Mouse (Mus musculus): ENCODE measurements around the gene Myh6. TPM values are rescaled to one million over a fixed set of nuclear protein-coding genes. Genes with fewer than 3 reads are reported as not detected.
"Not testable (repeated sequence)": the region's sequence is repeated elsewhere in the genome, so short reads cannot be mapped to it uniquely, and the experiment has no call there.

The Myh6 gene
- total RNA-seq, 2 experiments from 2014 or later = 42.1 to 200 TPM

GRCm38 (mm10) chr14:54956533-54956932 is 10.2 kb downstream of the Myh6 start:
- DNase-seq = no peak

GRCm38 (mm10) chr14:54955481-54955880 is 11.2 kb downstream of the Myh6 start:
- DNase-seq = no peak

- no peak for DNase-seq
Measured at GRCm38 (mm10) chr14:54954474-54954873, 12.3 kb downstream of the Myh6 start.

DNA sequence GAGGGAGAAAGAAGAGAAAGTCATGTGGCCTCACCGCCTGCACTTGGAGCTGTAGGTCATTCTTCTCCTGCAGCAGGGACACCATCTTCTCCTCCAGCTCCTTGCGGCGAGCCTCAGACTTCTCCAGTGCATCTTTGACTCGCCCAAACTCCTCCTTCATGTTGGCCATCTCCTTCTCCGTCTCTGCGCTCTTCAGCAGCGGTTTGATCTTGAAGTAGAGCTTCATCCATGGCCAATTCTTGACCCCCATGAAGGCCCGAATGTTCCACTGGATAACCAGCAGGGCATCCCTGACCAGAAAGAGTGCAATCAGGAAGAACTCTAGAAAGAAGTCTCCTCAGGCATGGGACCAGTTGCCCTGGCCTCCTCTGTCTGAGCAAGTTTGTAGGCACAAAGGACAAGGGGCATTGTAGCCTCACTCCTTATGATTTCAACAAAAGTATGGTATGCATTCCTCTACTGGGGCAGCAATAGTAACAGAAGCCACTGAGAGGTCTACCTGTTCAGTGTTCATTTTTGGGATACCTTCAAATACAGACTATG is 13.0 kb downstream of the Myh6 start:
- DNase-seq = no peak

DNA sequence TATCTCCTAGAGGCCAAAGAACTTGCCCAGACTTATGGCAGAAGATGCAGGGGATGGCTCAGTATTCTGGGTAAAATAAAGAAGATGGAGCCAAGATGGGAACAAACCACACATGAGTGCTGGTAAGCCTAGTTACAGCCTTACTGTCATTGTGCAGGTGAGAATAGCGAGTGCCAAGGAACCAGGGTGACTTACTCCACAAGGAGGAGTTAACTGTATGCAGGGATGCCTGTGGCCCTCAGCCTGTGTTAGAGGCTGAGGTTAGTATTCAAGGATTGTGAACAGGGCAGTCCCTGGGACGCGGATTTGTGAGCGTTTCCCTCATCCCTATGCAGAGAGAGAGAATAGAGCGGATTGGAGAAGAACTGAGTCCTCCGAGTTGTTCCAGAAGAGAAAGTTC is 15.1 kb downstream of the Myh6 start:
- DNase-seq = no peak

GRCm38 (mm10) chr14:54950493-54950892 is 16.2 kb downstream of the Myh6 start:
- no peak for DNase-seq

GRCm38 (mm10) chr14:54948781-54949180 is 17.9 kb downstream of the Myh6 start:
- DNase-seq = no peak

GRCm38 (mm10) chr14:54947008-54947407 is 19.7 kb downstream of the Myh6 start:
- not testable (repeated sequence) for DNase-seq

GRCm38 (mm10) chr14:54945975-54946704 is 20.6 kb downstream of the Myh6 start:
- DNase-seq = no peak

GRCm38 (mm10) chr14:54944939-54945338 is 21.8 kb downstream of the Myh6 start:
- DNase-seq = no peak

- DNase-seq = no peak
Measured at GRCm38 (mm10) chr14:54943971-54944370, 22.8 kb downstream of the Myh6 start.

- no peak for DNase-seq
Measured at GRCm38 (mm10) chr14:54942479-54942878, 24.2 kb downstream of the Myh6 start.

GRCm38 (mm10) chr14:54941024-54941978 is 25.4 kb downstream of the Myh6 start:
- DNase-seq = no peak

GRCm38 (mm10) chr14:54940176-54940530 is 26.6 kb downstream of the Myh6 start:
- no peak for DNase-seq

DNA sequence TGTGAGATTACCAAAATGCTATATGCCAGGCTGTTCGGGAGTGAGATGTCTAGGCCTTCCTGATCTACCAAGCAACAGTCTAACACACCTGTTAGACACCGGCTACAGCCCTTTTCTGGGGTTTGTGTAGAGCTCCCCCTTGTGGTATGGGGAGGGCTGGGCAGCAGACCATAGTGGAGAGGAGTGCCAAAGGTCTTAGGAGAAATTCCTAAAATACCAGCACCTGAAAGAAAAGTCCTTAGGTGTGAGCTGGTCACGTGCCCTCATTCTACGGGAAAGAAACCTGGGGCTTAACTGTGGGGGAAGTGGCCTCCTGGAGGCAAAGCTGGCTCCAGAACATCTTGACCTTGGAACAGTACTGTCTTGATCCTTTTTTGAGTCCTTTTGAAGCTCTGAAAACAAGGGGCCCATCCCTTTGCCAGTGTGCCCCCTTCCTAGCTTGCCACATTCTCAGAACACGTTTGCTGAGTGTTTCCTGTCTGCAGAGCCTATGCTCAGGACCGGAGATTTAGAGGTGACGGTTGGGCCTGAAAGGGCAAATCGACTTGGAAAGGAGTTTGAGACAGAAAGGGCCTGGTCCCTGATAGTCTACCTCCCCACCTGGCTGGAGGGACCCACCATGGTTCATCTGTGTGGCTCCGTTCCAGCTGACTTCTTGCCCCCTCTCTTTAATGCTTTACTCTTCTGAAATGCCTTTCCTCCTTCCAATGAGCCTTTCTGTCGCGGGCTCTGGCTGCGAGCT is 27.1 kb downstream of the Myh6 start:
- peak; percentile 50 for DNase-seq

DNA sequence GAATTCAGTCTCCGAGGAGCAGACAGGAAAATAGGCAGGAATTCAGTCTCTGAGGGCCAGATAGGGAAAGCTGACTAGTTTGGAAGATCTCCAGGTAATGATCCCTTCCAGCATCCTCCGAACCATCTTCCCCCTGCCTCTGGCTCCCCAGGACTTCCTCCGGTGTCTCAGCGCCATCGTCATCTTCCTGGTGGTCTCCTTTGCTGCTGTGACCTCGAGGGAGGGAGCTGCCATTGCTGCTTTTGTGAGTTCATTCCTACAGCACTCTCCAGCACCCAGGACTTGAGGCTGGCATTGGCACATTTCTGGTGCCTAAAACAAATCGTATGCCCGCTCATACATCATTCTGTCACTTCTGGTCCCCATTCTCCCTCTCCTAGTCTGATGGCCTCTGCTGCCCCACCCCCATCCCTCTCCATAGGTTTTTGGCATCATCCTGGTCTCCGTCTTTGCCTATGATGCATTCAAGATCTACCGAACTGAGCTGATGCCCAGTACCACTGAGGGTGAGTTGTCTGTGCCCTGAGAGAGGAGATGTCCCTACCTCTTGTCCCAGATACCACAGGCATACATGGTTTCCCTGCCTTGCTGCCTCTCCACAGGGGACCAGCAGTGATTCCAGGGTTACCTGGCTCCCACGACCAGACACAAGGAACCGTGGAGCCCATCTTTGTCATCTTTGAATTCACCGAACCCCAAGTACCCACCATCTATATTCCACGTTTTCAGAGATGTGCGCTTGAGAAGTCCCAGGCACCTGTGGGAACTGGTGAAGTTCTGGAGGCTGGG is 28.1 kb downstream of the Myh6 start:
- no peak for DNase-seq

DNA sequence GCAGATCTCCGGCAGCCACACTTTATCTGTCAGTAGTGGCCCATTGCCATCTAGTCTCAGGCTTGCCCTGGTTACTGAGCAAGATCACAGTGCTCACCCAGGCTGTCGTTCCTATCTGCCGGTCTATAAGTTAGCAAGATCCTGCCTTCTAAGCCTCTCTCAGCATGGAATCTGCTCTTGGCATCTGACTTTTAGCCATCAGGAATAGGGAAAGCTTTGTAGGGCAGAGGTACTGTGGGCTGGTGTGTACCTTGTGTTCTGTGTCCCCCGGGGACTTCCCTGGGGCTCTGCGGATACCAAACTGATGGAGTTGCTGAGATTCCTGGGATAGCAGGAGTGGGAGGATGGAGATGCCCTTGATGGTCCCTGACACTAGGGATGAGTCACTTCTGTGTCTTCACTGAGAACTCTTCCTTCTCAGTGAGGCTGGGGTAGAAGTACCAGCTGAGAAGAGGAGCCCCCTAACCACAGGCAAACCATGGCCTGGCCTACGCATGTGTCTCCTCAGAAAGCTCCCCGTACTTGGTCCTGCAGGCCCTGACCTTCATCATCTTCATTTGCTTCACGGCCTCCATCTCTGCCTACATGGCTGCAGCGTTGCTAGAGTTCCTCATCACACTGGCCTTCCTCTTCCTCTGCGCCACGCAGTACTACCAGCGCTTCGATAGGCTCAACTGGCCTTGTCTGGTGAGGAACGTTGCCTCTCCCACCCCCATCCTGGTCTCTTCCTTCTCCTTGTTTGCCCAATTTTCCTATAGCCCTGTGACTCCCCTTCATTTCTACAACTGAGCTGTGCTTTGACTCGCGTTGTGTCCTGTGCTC is 29.2 kb downstream of the Myh6 start:
- DNase-seq = no peak

DNA sequence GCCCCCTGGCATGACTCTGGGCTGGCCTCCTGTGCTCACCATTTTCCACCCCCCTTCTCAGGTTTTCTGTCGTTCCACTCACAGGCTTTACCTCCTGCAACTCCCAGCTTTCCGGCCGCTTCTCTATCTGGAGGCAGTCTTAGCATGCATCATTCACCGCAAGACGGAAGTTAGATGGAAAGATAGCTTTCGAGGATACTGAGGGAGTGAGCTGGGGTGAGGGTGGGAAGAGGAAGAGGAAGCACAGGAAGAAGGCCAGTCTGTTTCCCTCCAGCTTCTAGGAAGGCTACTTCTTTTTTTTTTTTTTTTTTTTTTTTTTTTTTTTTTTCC is 29.9 kb downstream of the Myh6 start:
- DNase-seq = no peak

GRCm38 (mm10) chr14:54935904-54936830 is 30.6 kb downstream of the Myh6 start, which contains the start of gene Cmtm5:
Cmtm5 (plus strand) TSS chr14:54936261.
- no peak for DNase-seq

All from gastrocnemius, postnatal 25 days (tissue).